Mouse (Mus musculus) urinary bladder, postnatal 25 days (tissue): ENCODE measurements around the gene Arid1b.
"Not testable (repeated sequence)": the region's sequence is repeated elsewhere in the genome, so short reads cannot be mapped to it uniquely, and the experiment has no call there.

Experiments used
- DNase-seq: peaks from one replicate; pipeline ENCODE4 v3.0.0; 2022; ENCODE audit warnings: low spot score

Arid1b gene

DNA sequence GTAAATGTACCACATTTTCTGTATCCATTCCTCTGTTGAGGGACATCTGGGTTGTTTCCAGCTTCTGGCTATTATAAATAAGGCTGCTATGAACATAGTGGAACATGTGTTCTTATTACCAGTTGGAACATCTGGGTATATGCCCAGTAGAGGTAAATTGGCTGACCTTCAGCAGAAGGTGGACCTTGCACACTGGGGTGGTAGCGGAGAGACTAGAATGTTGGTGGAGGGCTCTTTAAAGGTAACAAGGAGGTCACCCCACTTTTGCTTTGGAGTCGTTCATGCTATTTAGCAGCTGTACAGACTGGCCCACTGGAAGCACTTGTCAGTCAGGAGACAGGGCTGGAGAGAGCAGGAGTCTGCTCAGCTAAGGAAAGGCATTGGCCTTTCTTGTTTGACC, 94.1 kb downstream of the Arid1b start:
- not testable (repeated sequence) for DNase-seq

- no peak for DNase-seq
Measured at GRCm38 (mm10) chr17:5088822-5089221, 94.7 kb downstream of the Arid1b start.

- DNase-seq, result no peak
Measured at GRCm38 (mm10) chr17:5089541-5089940, 95.4 kb downstream of the Arid1b start.

DNA sequence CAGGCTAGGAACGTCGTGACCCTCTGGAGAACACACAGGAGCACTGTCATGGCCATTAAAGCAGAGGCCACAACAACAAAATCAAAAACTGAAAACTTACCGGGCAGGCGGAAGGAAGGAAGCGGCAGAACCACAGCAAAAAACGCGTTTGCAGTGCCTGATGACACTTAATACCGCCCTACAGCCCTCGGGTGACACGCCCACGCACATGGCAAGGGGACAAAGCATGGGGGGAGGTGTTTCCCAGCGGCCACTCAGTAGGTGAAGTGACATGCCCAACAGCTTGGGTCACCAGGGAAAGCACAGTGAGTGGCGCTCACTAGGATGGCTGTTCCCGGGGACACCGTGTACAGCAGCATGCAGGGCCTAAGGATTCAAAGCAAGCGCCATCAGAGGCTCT, 97.4 kb downstream of the Arid1b start:
- no peak for DNase-seq

GRCm38 (mm10) chr17:5091934-5092333, 97.8 kb downstream of the Arid1b start:
- no peak for DNase-seq

GRCm38 (mm10) chr17:5093343-5093742, 99.2 kb downstream of the Arid1b start:
- DNase-seq, result not testable (repeated sequence)

DNA sequence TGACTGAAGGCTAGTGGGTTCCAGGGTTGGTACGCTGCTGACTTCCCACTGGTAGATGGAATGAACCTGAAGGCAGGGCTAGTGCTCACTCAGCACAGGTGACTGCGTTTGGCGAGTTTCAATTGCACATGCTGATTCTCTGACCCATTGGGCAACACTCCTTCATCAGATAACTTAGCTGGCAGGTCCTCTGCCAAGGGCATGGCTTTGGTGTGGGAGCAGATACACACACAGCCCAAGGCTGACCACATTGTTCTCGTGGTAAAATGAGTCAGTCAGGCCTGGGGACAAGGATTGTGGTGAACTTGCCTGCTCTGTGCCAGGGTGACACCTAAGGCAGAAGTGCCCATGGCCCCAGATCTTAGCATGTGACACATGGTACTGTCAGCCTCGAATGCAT, 100.5 kb downstream of the Arid1b start:
- DNase-seq, result no peak

DNA sequence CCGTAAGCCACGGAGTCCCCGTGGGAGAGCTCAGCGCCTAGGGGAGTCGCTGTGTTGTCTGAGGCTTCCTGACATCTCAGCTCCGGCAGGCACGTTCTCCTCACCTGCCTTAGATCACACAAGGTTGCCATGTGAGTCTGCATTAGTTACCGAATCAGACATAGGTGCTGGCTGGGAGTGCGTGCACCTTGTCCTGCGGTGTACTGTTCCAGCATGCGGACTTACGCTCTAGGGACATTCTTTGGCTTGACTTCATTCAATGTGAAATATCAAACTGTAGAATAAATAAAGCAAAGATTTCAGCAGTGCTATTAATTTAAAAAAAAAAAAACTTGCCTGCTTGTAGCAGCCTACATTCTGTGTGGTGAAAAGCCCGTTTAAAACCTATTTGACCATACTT, 101.6 kb downstream of the Arid1b start:
- DNase-seq, result no peak

DNA sequence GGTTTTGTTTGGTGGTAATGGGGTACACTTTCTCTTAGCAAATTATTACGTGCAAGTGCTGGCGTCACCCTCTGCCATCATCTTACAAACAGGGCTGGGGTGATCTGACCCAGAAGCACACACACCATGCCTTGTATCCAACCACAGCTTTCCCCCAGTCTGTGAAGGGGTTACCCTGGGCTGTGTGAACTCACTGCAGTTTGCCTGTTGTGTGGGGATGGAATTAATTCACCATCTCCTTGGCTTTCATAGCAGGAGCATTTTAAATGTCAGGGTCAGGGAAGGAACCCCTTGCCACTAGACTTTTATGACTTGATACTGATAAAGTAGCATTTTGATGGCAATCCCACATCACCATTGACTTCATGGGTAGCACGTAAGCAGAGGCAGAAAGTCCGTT, 102.9 kb downstream of the Arid1b start:
- no peak for DNase-seq

GRCm38 (mm10) chr17:5097545-5098475, 103.7 kb downstream of the Arid1b start:
- DNase-seq, result no peak

GRCm38 (mm10) chr17:5098727-5099126, 104.6 kb downstream of the Arid1b start:
- no peak for DNase-seq

GRCm38 (mm10) chr17:5099238-5099637, 105.1 kb downstream of the Arid1b start:
- DNase-seq, result no peak

DNA sequence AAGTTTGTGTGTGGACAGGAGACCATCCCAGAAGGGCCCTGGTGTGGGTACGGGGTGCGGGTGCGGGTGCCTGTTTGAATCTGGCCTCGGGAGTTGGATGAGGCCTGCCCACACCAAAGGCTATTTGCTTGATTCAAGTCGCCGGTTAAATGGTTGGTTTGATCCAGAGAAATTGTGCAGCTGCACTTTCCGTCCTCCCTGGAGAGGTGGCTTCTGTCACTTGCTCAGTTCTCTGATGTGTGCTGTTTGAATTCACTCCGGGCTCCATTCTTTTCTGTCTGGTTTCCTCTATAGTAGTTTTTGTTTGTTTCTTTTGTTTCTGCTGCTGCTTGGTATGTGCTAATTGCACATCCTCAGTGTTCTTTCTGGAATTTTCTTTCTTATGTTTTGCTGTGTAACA, 107.0 kb downstream of the Arid1b start:
- DNase-seq, result no peak

- DNase-seq, result no peak
Measured at GRCm38 (mm10) chr17:5101887-5102286, 107.8 kb downstream of the Arid1b start.

- no peak for DNase-seq
Measured at GRCm38 (mm10) chr17:5105746-5106145, 111.6 kb downstream of the Arid1b start.

- DNase-seq, result no peak
Measured at GRCm38 (mm10) chr17:5106263-5107195, 112.4 kb downstream of the Arid1b start.

DNA sequence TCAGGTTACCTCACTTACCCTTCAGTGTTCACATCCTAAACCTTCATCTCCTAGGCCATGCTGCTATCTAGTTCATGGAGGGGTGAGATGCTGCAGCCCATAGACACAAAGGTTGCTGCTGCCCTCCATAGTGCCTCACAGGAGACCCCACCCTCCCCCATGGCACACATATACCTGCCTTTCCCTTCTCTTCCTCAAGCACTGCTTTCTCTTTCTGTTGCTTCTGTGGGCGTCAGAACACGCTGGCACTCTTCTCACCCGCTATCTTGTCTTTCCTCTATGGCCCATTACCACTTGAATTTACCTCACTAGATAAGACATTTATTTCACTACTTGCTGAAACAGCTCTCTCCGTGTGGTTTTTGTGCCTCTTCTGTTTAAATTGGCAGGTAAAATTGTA, 113.4 kb downstream of the Arid1b start:
- no peak for DNase-seq

DNA sequence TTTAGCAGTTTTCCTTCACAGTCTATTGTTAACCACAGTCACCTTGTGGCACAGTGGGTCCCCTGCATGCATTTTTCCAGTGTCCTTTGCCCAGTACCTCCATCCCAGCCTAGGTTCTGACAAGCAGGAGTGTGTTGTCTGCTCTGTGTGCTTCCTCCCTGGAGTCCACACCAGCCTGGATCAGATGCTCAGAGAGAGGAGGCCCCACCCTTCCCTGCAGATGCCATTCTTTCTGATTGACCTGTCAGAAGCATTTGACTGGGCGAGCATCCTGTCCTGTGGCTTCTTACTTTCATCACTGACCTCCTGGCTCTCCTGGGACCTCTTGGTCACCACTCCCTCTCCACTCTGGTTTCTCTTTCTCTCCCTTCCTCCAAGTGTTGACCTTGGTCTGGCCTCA, 113.9 kb downstream of the Arid1b start:
- DNase-seq, result no peak

DNA sequence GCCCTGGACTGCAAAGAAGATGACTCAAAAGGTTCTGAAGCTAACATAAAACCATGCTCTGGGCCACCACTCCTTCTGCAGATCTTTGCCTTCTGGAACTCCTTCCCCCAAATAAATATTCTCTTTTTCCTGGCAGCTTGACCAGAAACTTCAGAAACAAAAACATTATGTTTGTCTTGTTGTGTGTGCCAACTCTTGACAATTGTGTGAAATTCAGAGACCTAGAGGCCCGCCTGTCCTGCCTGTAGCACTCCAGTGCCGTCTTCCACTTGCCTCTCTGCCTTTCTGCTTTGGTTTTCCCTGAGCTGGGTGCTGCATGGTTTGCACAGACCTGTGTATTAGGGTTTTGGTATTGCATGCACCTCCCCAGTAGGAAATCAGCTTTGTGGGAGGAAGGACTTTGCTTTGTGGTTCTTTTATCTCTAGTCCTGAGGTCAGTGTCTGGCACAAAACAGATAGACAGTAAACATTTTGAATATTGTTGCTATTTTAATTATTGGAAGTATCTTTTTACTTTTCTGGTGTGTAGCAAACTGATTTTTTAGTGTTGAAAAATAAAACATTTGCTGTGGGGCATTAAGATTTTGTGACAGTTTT, 114.5 kb downstream of the Arid1b start:
- DNase-seq, result no peak

DNA sequence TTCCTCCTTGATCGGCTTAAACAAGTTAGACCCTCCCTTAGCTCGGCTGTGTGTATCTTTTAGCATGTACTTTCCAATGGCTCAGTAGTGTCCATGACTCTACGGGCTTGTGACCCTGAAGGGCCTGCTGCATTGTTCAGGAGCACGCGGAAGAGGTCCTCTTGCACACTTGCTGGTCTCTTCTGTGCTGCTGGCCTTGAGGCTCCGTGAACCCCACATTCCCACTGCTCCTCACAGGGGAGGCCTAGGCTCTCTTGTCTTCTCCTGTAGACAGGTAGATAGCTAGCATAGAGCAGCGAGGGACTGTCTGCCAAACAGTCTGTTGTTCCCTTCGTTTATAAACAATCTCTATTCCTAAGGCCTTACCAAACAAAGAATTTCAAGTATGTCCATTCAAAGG, 115.2 kb downstream of the Arid1b start:
- DNase-seq, result no peak

GRCm38 (mm10) chr17:5110159-5110558, 116.0 kb downstream of the Arid1b start:
- DNase-seq, result no peak

- DNase-seq, result not testable (repeated sequence)
Measured at GRCm38 (mm10) chr17:5110981-5111380, 116.8 kb downstream of the Arid1b start.
